Mouse (Mus musculus) testis, adult 2 months (tissue): ENCODE data around the gene Ap5b1. TPM values are rescaled to one million over a fixed set of nuclear protein-coding genes. Genes with fewer than 3 reads are reported as not detected.

ENCODE experiments used
- H3K27ac ChIP-seq: fragments of 200-500 bp; 2 replicates; pipeline ENCODE4 v1.5.1; 2012; ENCODE audit warnings: low read depth, low read length; ENCODE audit not compliant: control insufficient read depth, insufficient read depth
- H3K27me3 ChIP-seq: fragments of 200-500 bp; 2 replicates; pipeline ENCODE4 v1.6.1; 2012; ENCODE audit warnings: mild to moderate bottlenecking, low read length, moderate library complexity; ENCODE audit not compliant: control insufficient read depth, insufficient read depth
- H3K36me3 ChIP-seq: fragments of 200-500 bp; 2 replicates; pipeline ENCODE4 v1.6.1; 2012; ENCODE audit warnings: mild to moderate bottlenecking, low read length; ENCODE audit not compliant: control insufficient read depth, insufficient read depth
- H3K4me1 ChIP-seq: fragments of 200-500 bp; 2 replicates; pipeline ENCODE4 v1.6.1; 2012; ENCODE audit warnings: low read length; ENCODE audit not compliant: control insufficient read depth, insufficient read depth
- H3K4me3 ChIP-seq: fragments of 200-500 bp; 2 replicates; pipeline ENCODE4 v1.5.1; 2012; ENCODE audit warnings: low read depth, mild to moderate bottlenecking, low read length, moderate library complexity, mixed read lengths; ENCODE audit not compliant: control insufficient read depth
- CTCF ChIP-seq: fragments of 200-500 bp; IDR thresholded peaks from 2 replicates; pipeline ENCODE4 v1.5.1; 2012; ENCODE audit warnings: low read depth, mild to moderate bottlenecking, inconsistent platforms, low read length, moderate library complexity; ENCODE audit not compliant: control insufficient read depth, insufficient read depth, insufficient replicate concordance
- POLR2A ChIP-seq: fragments of 200-500 bp; IDR thresholded peaks from 2 replicates; pipeline ENCODE4 v1.6.1; 2012; ENCODE audit warnings: low read depth, mild to moderate bottlenecking, inconsistent platforms, low read length, moderate library complexity; ENCODE audit not compliant: control insufficient read depth
- polyA plus RNA-seq: library from polyadenylated mRNA; depleted of rRNA; stranded (reverse); fragments of >200 nt; gene quantifications from 2 replicates; pipeline ENCODE4 v1.2.3, GENCODE M21; 2012; rRNA removed

Ap5b1 gene
- polyA plus RNA-seq, 1 experiment = 15.4 TPM

GRCm38 (mm10) chr19:5612762-5613411, 45.1 kb downstream of the Ap5b1 start:
- H3K4me3 ChIP-seq = no peak overlapping the region
- H3K4me1 ChIP-seq = peaks cover 7% of the 10 kb centered on the region
- TF ChIP-seq POLR2A = no peak
- no peak for TF ChIP-seq CTCF
- H3K27me3 ChIP-seq = no peaks in the 10 kb centered on the region
- no peak overlapping the region for H3K27ac ChIP-seq
- H3K36me3 ChIP-seq = no peaks in the 10 kb centered on the region

DNA sequence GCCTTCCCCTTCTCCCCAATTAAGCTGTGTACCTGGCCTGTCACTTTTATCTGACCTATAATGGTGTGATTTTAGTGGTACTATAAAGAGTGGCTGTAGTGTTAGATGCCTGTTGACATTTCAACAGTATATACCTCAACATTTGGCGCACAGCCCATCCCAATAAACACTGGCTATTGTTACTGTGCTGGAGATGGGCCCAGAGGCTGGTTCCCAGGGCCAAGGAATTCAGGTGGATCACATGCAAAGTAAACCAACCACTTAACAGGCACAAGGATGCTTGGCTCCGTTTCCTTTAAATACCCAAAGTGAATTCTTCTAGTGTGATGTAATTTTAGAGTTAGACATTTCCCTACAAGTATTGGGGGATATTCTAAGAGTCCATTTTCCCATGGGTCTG, 47.1 kb downstream of the Ap5b1 start:
- Histone ChIP-seq H3K27ac (no peak overlapping the region), H3K27me3 (no peaks in the 10 kb centered on the region), H3K4me1 (peaks cover 2% of the 10 kb centered on the region), H3K4me3 (no peak overlapping the region), H3K36me3 (no peaks in the 10 kb centered on the region)
- TF ChIP-seq CTCF (no peak), POLR2A (no peak)

GRCm38 (mm10) chr19:5620007-5620406, 52.2 kb downstream of the Ap5b1 start:
- Histone ChIP-seq H3K36me3 (no peaks in the 10 kb centered on the region), H3K4me1 (no peaks in the 10 kb centered on the region), H3K4me3 (no peak overlapping the region), H3K27me3 (no peaks in the 10 kb centered on the region), H3K27ac (no peak overlapping the region)
- TF ChIP-seq POLR2A (no peak), CTCF (no peak)

Other genes starting within 250 kb of the Ap5b1 start
- gene Catsper1, start 232.3 kb upstream of the Ap5b1 start, polyA plus RNA-seq = 219 and 262 TPM in 2 replicates
- gene Cst6, start 218.5 kb upstream of the Ap5b1 start, polyA plus RNA-seq = 0.85 and 1.5 TPM in 2 replicates
- gene Eif1ad, start 201.3 kb upstream of the Ap5b1 start, polyA plus RNA-seq = 24.5 and 26.9 TPM in 2 replicates
- 105 and 120 TPM in 2 replicates for gene Banf1, start 200.9 kb upstream of the Ap5b1 start, polyA plus RNA-seq
- gene Sart1, start 179.3 kb upstream of the Ap5b1 start, polyA plus RNA-seq = 27.4 and 32.8 TPM in 2 replicates
- 353 and 423 TPM in 2 replicates for gene Tsga10ip, start 165.5 kb upstream of the Ap5b1 start, polyA plus RNA-seq
- 290 and 345 TPM in 2 replicates for gene Drap1, start 143.0 kb upstream of the Ap5b1 start, polyA plus RNA-seq
- gene AI837181, start 142.9 kb upstream of the Ap5b1 start, polyA plus RNA-seq = 82.3 and 88.1 TPM in 2 replicates
- gene Fosl1, start 120.5 kb upstream of the Ap5b1 start, polyA plus RNA-seq = 3.2 TPM in 2 replicates
- 0.65 and 0.89 TPM in 2 replicates for gene Ccdc85b, start 110.1 kb upstream of the Ap5b1 start, polyA plus RNA-seq
- 70.0 and 71.3 TPM in 2 replicates for gene Fibp, start 107.4 kb upstream of the Ap5b1 start, polyA plus RNA-seq
- 0.14 TPM in 1 of 2 replicates, not detected in the other for gene Ctsw, start 99.5 kb upstream of the Ap5b1 start, polyA plus RNA-seq
- 17.3 and 17.6 TPM in 2 replicates for gene Efemp2, start 94.1 kb upstream of the Ap5b1 start, polyA plus RNA-seq
- gene Mus81, start 79.6 kb upstream of the Ap5b1 start, polyA plus RNA-seq = 55.3 and 69.7 TPM in 2 replicates
- 225 and 243 TPM in 2 replicates for gene Cfl1, start 77.6 kb upstream of the Ap5b1 start, polyA plus RNA-seq
- gene 1700020D05Rik, start 64.2 kb upstream of the Ap5b1 start, polyA plus RNA-seq = 289 and 311 TPM in 2 replicates
- gene Snx32, start 57.5 kb upstream of the Ap5b1 start, polyA plus RNA-seq = 11.0 and 12.7 TPM in 2 replicates
- 8.5 and 10.1 TPM in 2 replicates for gene Ovol1, start 7.4 kb upstream of the Ap5b1 start, polyA plus RNA-seq
- gene Rnaseh2c, start 33.8 kb downstream of the Ap5b1 start, polyA plus RNA-seq = 27.3 and 36.7 TPM in 2 replicates
- 108 and 120 TPM in 2 replicates for gene Kat5, start 42.2 kb downstream of the Ap5b1 start, polyA plus RNA-seq
- gene Rela, start 69.5 kb downstream of the Ap5b1 start, polyA plus RNA-seq = 42.5 and 44.5 TPM in 2 replicates
- gene Sipa1, start 95.7 kb downstream of the Ap5b1 start, polyA plus RNA-seq = 5.5 and 9.4 TPM in 2 replicates
- gene Map3k11, start 120.7 kb downstream of the Ap5b1 start, polyA plus RNA-seq = 24.6 and 31.8 TPM in 2 replicates
- gene Pcnx3, start 120.9 kb downstream of the Ap5b1 start, polyA plus RNA-seq = 63.4 and 67.4 TPM in 2 replicates
- gene Kcnk7, start 136.3 kb downstream of the Ap5b1 start, polyA plus RNA-seq = 10.2 and 10.8 TPM in 2 replicates
- 105 and 122 TPM in 2 replicates for gene Ehbp1l1, start 158.3 kb downstream of the Ap5b1 start, polyA plus RNA-seq
- 256 and 286 TPM in 2 replicates for gene Fam89b, start 161.6 kb downstream of the Ap5b1 start, polyA plus RNA-seq
- gene Ltbp3, start 172.9 kb downstream of the Ap5b1 start, polyA plus RNA-seq = 7.6 and 8.1 TPM in 2 replicates
- gene Scyl1, start 203.4 kb downstream of the Ap5b1 start, polyA plus RNA-seq = 43.1 and 46.7 TPM in 2 replicates